Mouse (Mus musculus) embryo, embryonic 9.5 days (tissue): ENCODE results near the gene Col25a1.

Source experiments
- DNase-seq: peaks from one replicate; pipeline ENCODE4 v3.0.0-alpha.2; 2017; ENCODE audit errors: extremely low spot score

The Col25a1 gene

DNA sequence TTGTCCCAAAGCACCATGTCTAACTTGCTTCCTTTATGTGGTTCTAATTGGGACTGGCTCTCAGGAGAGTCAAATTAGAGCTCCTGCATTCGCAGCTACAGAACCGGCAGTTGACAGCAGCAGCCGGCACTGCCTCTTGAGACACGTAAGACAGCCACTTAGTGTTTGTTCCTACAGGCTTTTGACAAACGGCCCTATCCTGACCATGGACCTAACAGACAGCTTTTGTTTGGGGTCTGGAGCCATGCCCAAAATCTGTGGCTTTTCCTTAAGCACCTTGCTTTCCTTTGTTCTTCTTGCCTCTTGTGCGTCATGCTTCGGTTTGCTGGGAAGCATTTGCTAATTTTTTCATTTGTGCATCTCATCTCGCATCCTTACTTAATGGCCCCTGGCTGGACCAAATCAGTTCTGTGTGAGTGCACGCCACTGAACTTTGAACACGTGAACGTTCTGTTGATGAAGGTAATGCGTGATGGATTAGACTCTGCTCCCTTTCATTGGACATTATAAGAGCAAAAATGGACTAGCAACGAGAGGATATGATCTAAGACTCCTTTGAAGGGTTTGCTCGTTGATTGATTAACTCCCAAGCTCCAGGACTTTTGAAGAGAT, 179.5 kb downstream of the Col25a1 start:
- no peak for DNase-seq

DNA sequence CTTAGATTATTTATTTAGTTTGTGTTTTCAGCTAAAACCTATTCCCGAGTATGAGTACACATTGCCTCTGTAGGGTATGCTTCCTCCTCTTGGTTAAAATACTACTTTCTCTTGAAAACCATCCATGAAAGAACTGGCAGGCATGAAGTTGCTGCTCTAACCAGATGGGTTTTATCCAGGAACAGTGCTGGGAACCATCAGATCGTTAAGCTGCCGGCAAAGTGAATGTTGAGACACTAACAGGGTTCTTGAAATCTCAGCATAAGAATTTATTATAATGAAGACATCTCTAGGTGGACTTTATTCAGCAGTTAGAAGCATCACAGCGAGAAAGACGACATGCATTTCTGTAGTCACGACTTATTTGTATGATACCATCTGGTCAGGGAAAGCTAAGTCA, 181.9 kb downstream of the Col25a1 start:
- DNase-seq = no peak

GRCm38 (mm10) chr3:130327039-130328015, 196.0 kb downstream of the Col25a1 start:
- no peak for DNase-seq

DNA sequence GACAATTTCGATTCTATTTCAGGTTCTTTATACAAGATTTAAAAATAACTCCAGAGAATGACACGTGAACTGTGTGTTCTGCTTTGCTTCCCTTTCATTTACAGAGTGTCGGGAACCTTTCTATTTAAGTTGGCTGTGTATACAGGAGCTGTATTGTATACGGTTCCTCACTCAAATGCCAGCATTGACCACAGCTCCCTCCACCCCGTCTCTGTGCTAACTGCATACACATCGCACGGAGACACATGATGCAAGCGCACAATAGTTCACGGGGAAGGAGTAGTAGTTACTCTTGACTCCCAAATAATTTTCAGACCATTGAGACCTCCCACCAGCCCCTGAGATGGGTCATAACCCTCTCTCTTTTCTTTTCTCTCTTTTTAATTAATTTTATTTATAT, 197.6 kb downstream of the Col25a1 start:
- no peak for DNase-seq

- no peak for DNase-seq
Measured at GRCm38 (mm10) chr3:130329833-130330555, 198.7 kb downstream of the Col25a1 start.

- no peak for DNase-seq
Measured at GRCm38 (mm10) chr3:130330556-130330950, 199.3 kb downstream of the Col25a1 start.

GRCm38 (mm10) chr3:130332347-130332913, 201.1 kb downstream of the Col25a1 start:
- DNase-seq = no peak

DNA sequence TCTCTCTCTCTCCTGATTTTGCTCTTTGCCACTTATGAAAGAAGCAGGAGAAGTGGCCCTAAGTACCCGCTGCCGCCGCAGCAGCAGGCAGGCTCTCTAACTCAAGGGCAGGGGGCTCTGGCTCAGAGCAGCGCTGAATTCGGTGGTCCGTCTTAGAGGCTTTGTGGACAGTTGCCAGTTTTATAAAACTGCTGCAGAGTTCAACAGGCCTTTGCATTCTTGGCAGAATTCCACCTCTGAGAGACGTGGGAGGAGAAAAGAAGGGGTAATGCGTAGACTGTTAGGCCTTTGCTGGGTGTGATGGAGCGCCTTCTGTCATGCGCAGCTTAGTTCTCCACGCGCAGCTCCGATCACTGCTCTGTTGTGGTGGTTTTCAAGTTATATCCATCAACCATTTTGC, 206.6 kb downstream of the Col25a1 start:
- DNase-seq = no peak

- DNase-seq = no peak
Measured at GRCm38 (mm10) chr3:130338371-130338770, 207.1 kb downstream of the Col25a1 start.

- DNase-seq = no peak
Measured at GRCm38 (mm10) chr3:130350161-130350560, 218.9 kb downstream of the Col25a1 start.

- no peak for DNase-seq
Measured at GRCm38 (mm10) chr3:130354399-130355039, 223.2 kb downstream of the Col25a1 start.

GRCm38 (mm10) chr3:130356575-130357173, 225.4 kb downstream of the Col25a1 start:
- DNase-seq = no peak

DNA sequence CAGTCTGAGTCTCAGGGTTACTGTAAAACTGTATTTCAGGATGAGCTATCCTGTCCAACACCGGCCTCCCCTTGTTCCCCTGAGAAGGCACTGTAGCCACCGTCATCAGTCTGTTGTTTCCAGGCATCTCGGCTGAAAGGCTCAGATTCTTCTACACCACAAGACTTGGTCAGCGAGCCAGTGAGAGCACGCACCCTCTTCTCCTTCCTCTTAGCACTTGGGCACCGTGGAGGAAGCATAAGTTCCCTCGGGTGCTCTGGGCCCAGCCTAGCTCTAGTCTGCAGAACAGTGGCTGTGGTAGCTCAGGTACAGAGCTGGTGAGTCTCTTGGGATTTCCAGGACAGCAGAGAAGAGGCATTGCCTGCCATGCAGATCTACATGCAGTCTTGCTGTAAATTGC, 229.5 kb downstream of the Col25a1 start:
- DNase-seq = no peak

DNA sequence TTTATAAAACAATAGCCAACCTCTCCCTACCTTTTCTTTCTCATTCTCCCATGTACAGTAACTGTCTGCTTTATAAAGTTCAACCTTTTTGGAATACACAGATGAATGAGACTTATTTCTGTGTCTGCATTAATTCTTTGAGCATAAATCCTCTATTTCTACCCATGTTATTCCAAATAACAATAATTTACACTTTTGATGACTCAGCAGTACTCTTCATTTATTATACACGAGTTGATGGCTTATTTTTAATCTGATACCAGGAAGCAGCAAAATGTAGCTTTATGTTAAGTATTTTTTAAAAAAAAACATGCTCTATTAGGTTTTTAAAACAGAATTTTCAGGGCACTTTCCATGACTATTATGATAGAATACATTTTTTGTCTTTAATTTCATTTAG, 230.6 kb downstream of the Col25a1 start:
- DNase-seq = no peak

- DNase-seq = no peak
Measured at GRCm38 (mm10) chr3:130362797-130363367, 231.6 kb downstream of the Col25a1 start.

DNA sequence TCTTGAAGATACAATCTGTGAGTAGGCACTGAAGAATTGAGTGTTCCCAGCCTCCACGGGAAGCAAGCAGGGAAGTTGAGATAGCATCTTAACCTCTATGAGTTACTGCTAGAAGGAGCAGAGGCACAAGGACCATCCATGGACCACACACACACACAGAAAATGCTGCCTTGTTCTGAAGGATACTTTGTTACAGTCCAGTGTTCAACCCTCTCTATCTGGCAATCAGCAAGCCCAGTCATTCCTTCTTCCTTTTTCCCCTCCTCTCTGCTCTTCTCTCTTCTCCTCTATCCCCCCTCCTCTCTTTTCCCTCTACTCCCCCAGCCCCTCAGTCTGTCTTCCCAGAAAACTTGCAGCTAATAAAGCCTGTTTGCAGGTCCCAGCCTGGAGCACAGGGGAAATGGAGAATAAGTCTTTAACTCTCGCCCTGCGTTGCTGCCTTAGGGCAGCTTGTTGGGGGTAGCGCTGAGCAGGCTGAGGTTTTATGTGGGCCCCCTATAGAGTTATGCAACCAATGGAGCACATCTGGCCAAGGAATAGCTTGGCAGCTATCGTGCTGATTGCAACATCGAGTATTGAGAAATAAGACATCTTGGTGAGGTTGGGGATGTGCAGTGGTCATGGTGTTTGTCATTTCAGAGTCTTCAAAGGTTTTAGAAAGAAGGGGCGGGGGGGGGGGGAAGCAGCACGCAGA, 235.8 kb downstream of the Col25a1 start:
- no peak for DNase-seq

DNA sequence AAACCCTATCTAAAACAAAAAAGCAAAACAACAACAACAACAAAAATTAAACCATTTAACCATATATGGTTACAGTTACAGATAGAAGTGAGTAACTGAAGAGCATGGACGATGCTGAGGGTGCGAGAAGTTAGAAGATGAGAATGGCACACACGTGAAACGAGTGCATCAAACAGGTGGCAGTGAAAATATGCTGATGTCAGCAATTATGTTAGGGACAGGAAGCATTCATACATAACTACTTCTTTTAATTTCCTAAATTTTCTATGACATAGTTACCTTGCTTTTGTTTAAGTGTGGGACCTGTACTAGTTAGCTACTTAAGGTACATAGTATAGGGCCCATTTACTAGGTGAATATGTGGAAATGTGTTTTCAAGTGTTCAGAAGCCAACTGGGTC, 237.1 kb downstream of the Col25a1 start:
- DNase-seq = no peak

DNA sequence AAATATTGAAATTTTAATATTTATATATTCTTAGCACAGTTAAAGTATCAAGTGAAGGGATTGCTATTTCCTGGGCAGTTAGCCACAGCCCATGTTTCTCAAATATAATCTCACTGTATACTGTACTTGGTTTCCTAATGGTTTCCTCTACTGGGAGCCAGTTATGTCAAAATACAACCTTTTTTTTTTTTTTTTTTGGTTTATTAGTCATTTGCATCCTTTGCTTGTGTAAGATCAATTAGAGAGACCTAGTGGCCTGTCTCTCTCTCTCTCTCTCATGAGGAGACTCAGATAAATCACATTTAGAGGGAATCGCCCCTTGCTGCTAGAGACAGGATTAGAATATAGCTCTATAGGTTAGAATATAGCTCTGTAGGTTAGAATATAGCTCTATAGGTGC, 237.8 kb downstream of the Col25a1 start:
- DNase-seq = no peak

GRCm38 (mm10) chr3:130370167-130370566, 238.9 kb downstream of the Col25a1 start:
- DNase-seq = no peak

DNA sequence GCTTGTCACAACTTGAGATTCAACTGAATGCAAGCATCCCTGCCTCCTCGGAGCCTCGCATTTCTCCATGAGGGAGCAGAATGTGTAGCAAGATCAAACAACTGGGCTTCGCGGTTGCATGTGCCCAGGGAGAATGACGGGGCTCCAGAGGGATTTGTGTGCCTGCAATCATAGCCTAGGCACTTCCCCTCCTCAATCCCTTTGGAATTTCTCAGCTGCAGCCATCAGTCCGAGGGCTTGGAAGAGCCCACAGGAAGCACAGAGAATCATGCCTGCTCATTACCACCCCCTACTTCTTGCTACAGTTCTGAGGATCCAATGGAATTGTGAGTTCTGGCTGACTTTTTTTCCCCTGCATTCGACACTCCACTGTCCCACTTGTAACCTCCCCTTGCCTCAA, 241.8 kb downstream of the Col25a1 start:
- DNase-seq = no peak
